Mouse (Mus musculus) spleen, adult 2 months (tissue): ENCODE measurements around the gene Il18rap. TPM values are rescaled to one million over a fixed set of nuclear protein-coding genes. Genes with fewer than 3 reads are reported as not detected.
"Not testable (repeated sequence)": the region's sequence is repeated elsewhere in the genome, so short reads cannot be mapped to it uniquely, and the experiment has no call there.

Experiments
- DNase-seq, 2 experiments: peaks; one replicate each; pipeline versions ENCODE4 v3.0.0 to v3.0.0-alpha.2; 2012 to 2021; ENCODE audit warnings: low spot score in 2 of 2, low read depth in 1 of 2
- H3K27ac ChIP-seq: fragments of 200-500 bp; 2 replicates; pipeline ENCODE4 v1.5.1; 2012; ENCODE audit warnings: low read length, inconsistent platforms; ENCODE audit not compliant: insufficient read depth
- H3K27me3 ChIP-seq: fragments of 200-500 bp; 2 replicates; pipeline ENCODE4 v1.6.1; 2012; ENCODE audit warnings: mild to moderate bottlenecking, moderate library complexity, low read length, inconsistent platforms; ENCODE audit not compliant: control insufficient read depth, insufficient read depth
- H3K36me3 ChIP-seq: fragments of 200-500 bp; 2 replicates; pipeline ENCODE4 v1.6.1; 2012; ENCODE audit warnings: mild to moderate bottlenecking, low read length, inconsistent platforms; ENCODE audit not compliant: control insufficient read depth, insufficient read depth
- H3K4me1 ChIP-seq: fragments of 200-500 bp; 2 replicates; pipeline ENCODE4 v1.6.1; 2011; ENCODE audit warnings: inconsistent platforms; ENCODE audit not compliant: control insufficient read depth, insufficient read depth, insufficient read length
- H3K4me3 ChIP-seq: fragments of 200-500 bp; 2 replicates; pipeline ENCODE4 v1.5.1; 2011; ENCODE audit warnings: mild to moderate bottlenecking, inconsistent platforms; ENCODE audit not compliant: insufficient read depth, insufficient read length; ENCODE audit errors: extremely low read depth
- CTCF ChIP-seq: fragments of 200-500 bp; IDR thresholded peaks from 2 replicates; pipeline ENCODE4 v1.5.1; 2011; ENCODE audit warnings: mild to moderate bottlenecking, inconsistent platforms; ENCODE audit not compliant: insufficient read depth, insufficient read length, insufficient replicate concordance; ENCODE audit errors: extremely low read depth
- POLR2A ChIP-seq: fragments of 200-500 bp; IDR thresholded peaks from 2 replicates; pipeline ENCODE4 v1.6.1; 2011; ENCODE audit warnings: low read depth, low read length, inconsistent platforms
- WGBS: fragments of 180-500 bp; shearing (Covaris S2); methylation state at CpG from one replicate; pipeline ENCODE4 v1.1.7; 2018; 5-methylcytosine and 5-hydroxymethylcytosine counted together
- polyA plus RNA-seq: library from polyadenylated mRNA; depleted of rRNA; stranded (reverse); fragments of >200 nt; gene quantifications from 2 replicates; pipeline ENCODE4 v1.2.3, GENCODE M21; 2012; rRNA removed

Gene Il18rap
- polyA plus RNA-seq, 1 experiment = 2.1 TPM

DNA sequence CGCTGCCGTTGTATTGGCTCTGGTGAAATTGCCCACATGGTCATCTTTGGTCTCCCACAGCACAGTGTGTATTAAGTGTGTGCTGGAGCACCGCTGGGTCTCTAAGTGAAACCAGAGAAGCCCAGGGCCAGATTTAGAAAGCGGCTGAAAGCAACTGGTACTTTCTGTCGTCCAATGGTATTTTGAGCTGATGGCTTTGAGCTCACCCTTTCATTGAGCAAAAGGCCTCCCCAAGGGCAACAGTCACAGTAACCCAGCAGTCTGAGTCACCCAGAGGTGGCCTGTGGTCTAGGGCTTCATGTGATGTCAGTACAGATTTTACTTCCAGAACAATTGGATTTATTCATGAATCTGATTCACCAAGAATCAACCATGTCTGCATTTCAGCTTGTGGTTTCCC lies 71.6 kb downstream of the Il18rap start:
- Histone ChIP-seq H3K4me1 (no peaks in the 10 kb centered on the region), H3K27me3 (no peaks in the 10 kb centered on the region), H3K36me3 (no peaks in the 10 kb centered on the region), H3K27ac (no peak overlapping the region), H3K4me3 (no peak overlapping the region)
- no peak for TF ChIP-seq POLR2A
- no peak for TF ChIP-seq CTCF
- DNase-seq = no peak
- WGBS = 91% methylated on average over 5 of the region's 5 CpGs

DNA sequence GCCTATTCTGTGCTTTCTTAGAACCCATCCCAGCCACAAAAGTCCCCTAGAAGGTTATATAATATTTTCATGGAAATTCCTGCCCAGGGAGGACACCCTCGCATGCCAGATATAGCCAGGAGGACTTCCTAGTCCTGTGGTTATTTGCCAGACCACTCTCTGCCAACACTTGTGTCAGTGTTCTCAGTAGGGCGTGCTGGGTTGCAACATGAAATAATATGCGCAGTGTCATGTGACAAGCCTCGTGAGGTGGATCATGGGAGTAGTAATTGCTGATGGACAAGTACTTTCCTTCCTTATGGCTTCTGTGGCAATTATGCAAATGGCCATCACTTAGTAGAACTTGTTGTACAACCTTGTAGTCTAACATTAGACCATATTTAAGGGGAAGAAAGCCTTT lies 75.8 kb downstream of the Il18rap start:
- whole genome bisulfite sequencing = 85% methylated on average over 4 of the region's 4 CpGs
- no peak for TF ChIP-seq POLR2A
- TF ChIP-seq CTCF = no peak
- H3K27me3 ChIP-seq = no peaks in the 10 kb centered on the region

DNA sequence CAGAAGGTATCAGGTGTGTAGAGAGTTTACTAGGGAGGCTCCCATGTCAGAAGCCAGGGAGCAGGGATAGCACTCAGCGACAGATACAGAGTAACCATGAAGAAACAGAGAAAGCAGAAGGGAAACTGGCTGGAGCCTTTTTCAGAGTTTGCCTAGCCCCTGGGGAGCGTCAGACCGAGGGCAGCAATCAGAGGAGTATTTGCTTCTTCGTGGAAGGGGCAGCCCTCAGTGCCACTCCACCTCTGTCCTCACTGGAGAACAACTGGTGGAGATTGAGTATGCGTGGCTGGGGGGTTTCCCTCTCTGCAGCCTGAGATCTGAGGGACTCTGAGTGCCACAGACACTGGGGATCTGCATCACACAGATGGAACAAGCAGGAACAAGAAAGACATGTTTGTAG lies 82.7 kb downstream of the Il18rap start:
- no peak for DNase-seq
- WGBS = 35% methylated on average over 5 of the region's 5 CpGs
- Histone ChIP-seq H3K27ac (no peak overlapping the region), H3K36me3 (no peaks in the 10 kb centered on the region), H3K27me3 (no peaks in the 10 kb centered on the region), H3K4me1 (no peaks in the 10 kb centered on the region), H3K4me3 (no peak overlapping the region)
- no peak for TF ChIP-seq POLR2A
- TF ChIP-seq CTCF = no peak

More for the DNA sequence above, 75.8 kb downstream of the Il18rap start:
- Histone ChIP-seq H3K4me3 (no peak overlapping the region), H3K4me1 (no peaks in the 10 kb centered on the region), H3K27ac (no peak overlapping the region), H3K36me3 (no peaks in the 10 kb centered on the region)
- DNase-seq = no peak

DNA sequence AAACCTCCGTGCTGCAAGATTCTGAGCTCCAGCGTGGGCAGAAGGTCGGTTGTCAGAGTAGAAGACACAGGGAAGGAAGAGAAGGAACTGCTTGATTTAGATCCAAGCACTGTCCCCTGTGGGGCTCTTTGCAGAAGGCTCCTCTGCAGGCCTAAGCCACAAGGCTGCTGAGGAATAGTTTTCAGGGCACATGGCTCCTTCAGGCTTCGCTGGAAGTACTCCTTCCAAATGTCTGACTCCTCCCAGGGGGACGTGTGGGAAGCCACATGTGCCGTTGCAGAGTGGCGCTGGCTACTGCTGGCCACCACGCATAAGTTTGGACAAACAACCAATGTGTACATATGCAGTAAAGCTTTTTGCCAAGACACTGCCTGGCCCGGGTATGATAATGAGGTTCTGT lies 84.5 kb downstream of the Il18rap start:
- H3K4me1 ChIP-seq, H3K36me3 ChIP-seq, H3K4me3 ChIP-seq, H3K27me3 ChIP-seq, H3K27ac ChIP-seq, DNase-seq: not testable (repeated sequence)
- WGBS = 80% methylated on average over 9 of the region's 9 CpGs

DNA sequence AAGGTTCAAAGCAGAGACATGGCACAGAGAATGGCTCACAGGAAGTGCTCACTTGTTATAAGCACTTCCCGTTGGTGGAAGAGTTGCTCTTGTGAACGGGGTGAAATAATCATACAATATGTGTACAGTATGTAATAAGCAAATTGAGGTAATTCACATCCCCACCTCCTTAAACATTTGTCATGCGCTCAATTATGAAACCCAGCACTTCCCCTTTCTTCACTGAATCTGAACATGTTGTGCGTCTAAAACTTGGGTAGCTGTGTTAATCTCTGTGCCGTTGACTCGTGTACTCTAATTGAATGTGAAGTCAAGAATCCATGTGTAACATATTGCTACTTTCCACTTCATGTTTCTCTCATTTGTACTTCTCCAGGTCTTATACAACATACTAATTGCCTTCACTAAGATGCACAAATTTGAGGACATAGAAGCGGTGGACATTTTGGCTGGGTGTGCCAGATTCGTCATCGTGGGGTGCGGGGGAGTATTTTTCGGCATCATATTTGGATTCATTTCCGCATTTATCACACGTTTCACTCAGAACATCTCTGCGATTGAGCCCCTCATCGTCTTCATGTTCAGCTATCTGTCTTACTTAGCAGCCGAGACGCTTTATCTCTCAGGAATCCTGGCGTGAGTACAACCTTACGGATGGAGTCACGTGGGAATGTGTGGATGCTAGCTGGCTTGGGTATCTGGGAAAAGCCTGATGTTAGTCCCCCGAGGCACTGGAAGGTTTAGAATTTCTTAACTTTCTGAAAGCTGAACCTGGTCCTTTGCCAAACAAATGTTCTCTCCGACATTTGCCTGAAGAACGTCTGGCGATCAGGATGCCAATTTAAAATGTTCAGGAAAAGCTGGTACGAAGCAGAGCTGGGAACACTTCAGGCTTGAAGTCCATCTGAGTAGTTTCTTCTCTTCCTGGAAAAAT lies 85.5 kb downstream of the Il18rap start:
- Histone ChIP-seq H3K27me3 (no peaks in the 10 kb centered on the region), H3K36me3 (no peaks in the 10 kb centered on the region), H3K27ac (no peak overlapping the region), H3K4me1 (no peaks in the 10 kb centered on the region), H3K4me3 (no peak overlapping the region)
- TF ChIP-seq POLR2A = no peak
- TF ChIP-seq CTCF = no peak
- 69% methylated on average over 25 of the region's 25 CpGs for WGBS
- DNase-seq = no peak

Other genes starting within 250 kb of the Il18rap start
- gene Il1rl2, start 190.8 kb upstream of the Il18rap start, polyA plus RNA-seq = 1.3 and 1.9 TPM in 2 replicates
- 0.69 and 0.89 TPM in 2 replicates for gene Il1rl1, start 85.8 kb upstream of the Il18rap start, polyA plus RNA-seq
- 2.2 and 2.3 TPM in 2 replicates for gene Il18r1, start 49.8 kb upstream of the Il18rap start, polyA plus RNA-seq
- 0.02 and 0.05 TPM in 2 replicates for gene Slc9a4, start 64.7 kb downstream of the Il18rap start, polyA plus RNA-seq
- gene Slc9a2, start 165.2 kb downstream of the Il18rap start, polyA plus RNA-seq = 0.09 and 0.29 TPM in 2 replicates